Mouse (Mus musculus): Measurements from ENCODE around the gene Gm11639.

The Gm11639 gene

GRCm38 (mm10) chr11:104685548-104685947, at the start of gene Gm11639:
Gene Gm11639, plus strand, starts transcription at chr11:104685707.
- no peak for DNase-seq (ENCODE audit: low spot score in 2 of 2)

GRCm38 (mm10) chr11:104637010-104637409, 48.5 kb upstream of the Gm11639 start:
- DNase-seq (ENCODE audit: low spot score in 2 of 2): peak; percentile 32 to 55

- no peak for DNase-seq (ENCODE audit: low spot score in 2 of 2)
These were observed 47.5 kb upstream of the Gm11639 start for GRCm38 (mm10) chr11:104638006-104638405.

GRCm38 (mm10) chr11:104638906-104639305, 46.6 kb upstream of the Gm11639 start:
- DNase-seq (ENCODE audit: low spot score in 2 of 2): no peak

GRCm38 (mm10) chr11:104639634-104640033, 45.9 kb upstream of the Gm11639 start:
- DNase-seq (ENCODE audit: low spot score in 2 of 2): no peak

GRCm38 (mm10) chr11:104640894-104641293, 44.6 kb upstream of the Gm11639 start:
- no peak for DNase-seq (ENCODE audit: low spot score in 2 of 2)

- DNase-seq (ENCODE audit: low spot score in 2 of 2): no peak
These were observed 42.3 kb upstream of the Gm11639 start for GRCm38 (mm10) chr11:104643236-104643635.

- no peak for DNase-seq (ENCODE audit: low spot score in 2 of 2)
These were observed 40.1 kb upstream of the Gm11639 start for GRCm38 (mm10) chr11:104645402-104645801.

- DNase-seq (ENCODE audit: low spot score in 2 of 2): no peak
These were observed 39.3 kb upstream of the Gm11639 start for GRCm38 (mm10) chr11:104646173-104646572.

GRCm38 (mm10) chr11:104646611-104647010, 38.9 kb upstream of the Gm11639 start:
- no peak for DNase-seq (ENCODE audit: low spot score in 2 of 2)

GRCm38 (mm10) chr11:104647188-104647867, 38.2 kb upstream of the Gm11639 start:
- DNase-seq (ENCODE audit: low spot score in 2 of 2): no peak

- peak; percentile 34 to 69 for DNase-seq (ENCODE audit: low spot score in 2 of 2)
These were observed 36.9 kb upstream of the Gm11639 start for GRCm38 (mm10) chr11:104648571-104648970.

- DNase-seq (ENCODE audit: low spot score in 2 of 2): no peak
These were observed 24.9 kb upstream of the Gm11639 start for GRCm38 (mm10) chr11:104660599-104660998.

GRCm38 (mm10) chr11:104661106-104661505, 24.4 kb upstream of the Gm11639 start:
- no peak for DNase-seq (ENCODE audit: low spot score in 2 of 2)

GRCm38 (mm10) chr11:104661531-104662205, 23.8 kb upstream of the Gm11639 start:
- DNase-seq (ENCODE audit: low spot score in 2 of 2): no peak

- no peak for DNase-seq (ENCODE audit: low spot score in 2 of 2)
These were observed 22.9 kb upstream of the Gm11639 start for GRCm38 (mm10) chr11:104662573-104662972.

- no peak for DNase-seq (ENCODE audit: low spot score in 2 of 2)
These were observed 22.1 kb upstream of the Gm11639 start for GRCm38 (mm10) chr11:104663241-104663877.

GRCm38 (mm10) chr11:104663878-104664261, 21.6 kb upstream of the Gm11639 start:
- DNase-seq (ENCODE audit: low spot score in 2 of 2): no peak

GRCm38 (mm10) chr11:104664441-104664840, 21.1 kb upstream of the Gm11639 start:
- no peak for DNase-seq (ENCODE audit: low spot score in 2 of 2)

GRCm38 (mm10) chr11:104667399-104667798, 18.1 kb upstream of the Gm11639 start:
- no peak for DNase-seq (ENCODE audit: low spot score in 2 of 2)

- DNase-seq (ENCODE audit: low spot score in 2 of 2): no peak
These were observed 12.1 kb upstream of the Gm11639 start for GRCm38 (mm10) chr11:104673412-104673811.

- no peak for DNase-seq (ENCODE audit: low spot score in 2 of 2)
These were observed 10.7 kb upstream of the Gm11639 start for GRCm38 (mm10) chr11:104674768-104675167.

GRCm38 (mm10) chr11:104693235-104693634, 7.7 kb downstream of the Gm11639 start:
- DNase-seq (ENCODE audit: low spot score in 2 of 2): no peak
